Mouse (Mus musculus): Measurements from ENCODE around the gene Gm17387.

- peak; percentile 25 for TF ChIP-seq CTCF (IDR thresholded peaks at IDR 0.05)
- TF ChIP-seq EP300 (IDR thresholded peaks at IDR 0.05) = peak; percentile 55; the same call in 1 of the 2 replicates
Observed at GRCm38 (mm10) chr7:141046931-141047580, 18.1 kb downstream of the Gm17387 start.
